Mouse (Mus musculus) adrenal gland, postnatal 25 days (tissue): ENCODE measurements around the gene Gm3488. TPM values are rescaled to one million over a fixed set of nuclear protein-coding genes. Genes with fewer than 3 reads are reported as not detected.
"Not testable (repeated sequence)": the region's sequence is repeated elsewhere in the genome, so short reads cannot be mapped to it uniquely, and the experiment has no call there.

Source experiments
- DNase-seq: peaks from one replicate; pipeline ENCODE4 v3.0.0; 2021; ENCODE audit warnings: mixed read lengths
- long read RNA-seq: library from polyadenylated mRNA; stranded (forward); transcript quantifications from one replicate; pipeline ENCODE4 v2.0.0, GENCODE M21; 2021
- total RNA-seq: library from RNA; stranded (reverse); gene quantifications from 2 replicates; pipeline ENCODE4 v1.2.3, GENCODE M21; 2021

Gene Gm3488
- 0.58 TPM in 1 of 2 replicates, not detected in the other for total RNA-seq
- long read RNA-seq, partial matches to known transcripts = 0 of 1 reads
- long read RNA-seq, other reads (novel, unspliced or antisense) = 1 of 1 reads

DNA sequence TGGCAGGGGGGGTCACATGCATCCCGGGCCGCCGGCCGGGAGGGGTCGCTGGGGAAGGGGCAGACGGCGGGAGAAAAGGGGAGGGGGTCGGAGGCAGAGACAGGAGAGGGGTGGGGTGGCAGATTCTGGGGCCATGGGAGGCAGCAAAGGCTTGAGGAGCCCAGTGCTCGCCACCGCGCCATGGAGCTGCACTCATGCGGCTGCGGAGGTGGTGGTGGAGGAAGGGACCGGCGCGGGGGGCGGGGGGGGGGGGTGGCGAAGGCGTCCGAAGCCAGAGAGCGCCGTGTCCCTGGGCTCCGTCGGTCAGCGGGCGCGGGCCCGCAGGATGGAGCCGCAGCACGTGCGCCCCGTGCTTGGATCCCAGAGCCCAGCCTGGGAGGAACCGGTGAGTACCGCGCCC is at the start of gene Gm3488:
Gene Gm3488 (plus strand): TSS at position 301 of the 400 bp plus-strand sequence.
- DNase-seq = not testable (repeated sequence)

DNA sequence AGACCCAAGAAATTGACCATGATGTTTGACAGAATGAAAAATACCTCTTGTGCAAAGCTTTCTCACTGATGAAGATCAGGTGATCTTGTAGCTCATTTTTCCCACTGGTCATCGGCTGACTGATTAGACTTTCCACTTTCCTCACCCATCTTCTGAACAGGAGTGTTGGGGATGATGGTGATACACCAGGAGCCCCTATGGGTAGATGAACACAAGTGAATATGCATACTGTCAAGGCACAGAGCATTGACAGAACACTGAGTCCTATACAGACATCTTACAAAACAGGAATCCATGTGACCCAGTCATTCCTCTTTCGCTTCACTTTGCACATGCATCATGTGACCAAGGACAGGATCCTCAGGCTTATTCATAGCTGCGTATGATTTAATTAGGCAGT is 46.1 kb upstream of the Gm3488 start, which contains the start of gene Gm3194:
Gene Gm3194 (minus strand): TSS at position 101 of the 400 bp plus-strand sequence.
- not testable (repeated sequence) for DNase-seq

DNA sequence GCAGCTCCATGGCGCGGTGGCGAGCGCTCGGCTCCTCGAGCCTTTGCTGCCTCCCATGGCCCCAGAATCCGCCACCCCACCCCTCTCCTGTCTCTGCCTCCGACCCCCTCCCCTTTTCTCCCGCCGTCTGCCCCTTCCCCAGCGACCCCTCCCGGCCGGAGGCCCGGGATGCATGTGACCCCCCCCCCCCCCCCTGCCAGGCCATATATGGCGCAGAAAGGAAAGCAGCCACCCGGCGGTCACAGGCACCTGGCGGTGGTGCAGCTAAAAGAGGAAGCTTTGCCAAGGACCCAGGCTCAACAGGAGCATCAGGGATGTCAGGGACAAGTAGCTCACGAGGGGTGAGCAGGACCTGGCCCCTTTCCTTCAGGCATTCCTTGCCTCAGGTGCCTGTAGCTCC is 41.0 kb upstream of the Gm3488 start:
- DNase-seq = not testable (repeated sequence)

DNA sequence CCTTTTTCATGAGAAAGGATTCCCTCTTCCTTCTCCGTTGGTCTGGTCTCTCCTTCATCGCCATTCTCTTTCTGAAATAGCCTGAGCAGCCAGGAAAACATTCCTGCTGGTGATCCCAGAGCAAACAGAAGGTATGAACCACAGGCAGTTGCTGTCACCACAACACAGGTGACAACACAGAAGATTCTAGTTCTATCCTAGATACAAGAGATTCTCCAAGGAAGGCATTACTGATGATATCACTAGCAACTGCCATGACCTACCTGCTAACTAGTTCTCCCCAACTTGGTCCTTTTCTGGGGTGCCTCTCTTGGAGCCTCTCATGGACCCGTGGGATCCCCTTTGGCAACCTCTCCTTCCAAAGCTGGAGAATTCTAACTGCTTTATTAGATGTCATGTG is 23.7 kb upstream of the Gm3488 start, which contains the start of gene Gm8246:
Gene Gm8246 (minus strand): TSS at position 101 of the 400 bp plus-strand sequence.
- DNase-seq = not testable (repeated sequence)

DNA sequence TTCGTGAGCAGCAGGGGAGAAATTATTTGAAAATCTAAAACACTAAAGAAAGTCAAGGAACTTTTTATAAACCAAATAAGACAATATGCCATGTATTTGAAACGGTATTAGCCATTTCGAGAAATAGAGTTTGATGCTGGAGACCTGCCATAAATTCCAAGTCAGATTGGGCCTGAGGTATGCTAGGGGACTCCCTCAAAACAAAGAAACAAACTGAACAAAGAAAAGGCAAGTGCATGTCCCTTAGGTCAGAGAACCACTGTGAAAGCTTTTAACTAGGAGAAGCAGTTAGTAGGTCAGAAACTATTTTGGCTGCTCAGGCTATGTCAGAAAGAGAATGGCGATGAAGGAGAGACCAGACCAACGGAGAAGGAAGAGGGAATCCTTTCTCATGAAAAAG is 17.6 kb upstream of the Gm3488 start, which contains the start of gene Gm3187:
Gene Gm3187 (plus strand): TSS at position 301 of the 400 bp plus-strand sequence.
- DNase-seq = not testable (repeated sequence)

DNA sequence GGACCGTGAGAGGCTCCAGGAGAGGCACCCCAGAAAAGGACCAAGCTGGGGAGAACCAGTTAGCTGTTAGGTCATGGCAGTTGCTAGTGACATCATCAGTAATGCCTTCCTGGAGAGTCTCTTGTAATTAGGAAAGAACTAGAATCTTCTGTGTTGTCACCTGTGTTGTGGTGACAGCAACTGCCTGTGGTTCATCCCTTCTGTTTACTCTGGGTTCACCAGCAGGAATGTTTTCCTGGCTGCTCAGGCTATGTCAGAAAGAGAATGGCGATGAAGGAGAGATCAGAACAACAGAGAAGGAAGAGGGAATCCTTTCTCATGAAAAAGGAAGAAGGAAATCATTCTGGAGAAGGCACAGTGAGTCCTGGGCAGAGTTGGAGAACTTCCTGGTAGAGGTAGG is 36.7 kb downstream of the Gm3488 start, which contains the start of gene Gm3532:
Gene Gm3532 (plus strand): TSS at position 301 of the 400 bp plus-strand sequence.
- DNase-seq = not testable (repeated sequence)

Other genes with a start within 250 kb of the Gm3488 start
- gene Gm3526, start 241.1 kb upstream of the Gm3488 start, total RNA-seq = not detected in 2 replicates
- not detected in 2 replicates for gene Gm3542, start 166.7 kb upstream of the Gm3488 start, total RNA-seq
- gene Gm3500, start 112.6 kb upstream of the Gm3488 start, total RNA-seq = not detected in 2 replicates
- 0.73 TPM in 1 of 2 replicates, not detected in the other for gene Gm3194, start 46.2 kb upstream of the Gm3488 start, total RNA-seq
- gene Gm8246, start 23.8 kb upstream of the Gm3488 start, total RNA-seq = not detected in 2 replicates
- gene Gm3187, start 17.5 kb upstream of the Gm3488 start, total RNA-seq = not detected in 2 replicates
- gene Gm3532, start 36.8 kb downstream of the Gm3488 start, total RNA-seq = not detected in 2 replicates
- not detected in 2 replicates for gene Gm8265, start 131.4 kb downstream of the Gm3488 start, total RNA-seq
- gene Gm9603, start 185.8 kb downstream of the Gm3488 start, total RNA-seq = not detected in 2 replicates
- not detected in 2 replicates for gene Gm3373, start 239.9 kb downstream of the Gm3488 start, total RNA-seq